Mouse (Mus musculus): Measurements from ENCODE around the gene Gm20683. TPM values are rescaled to one million over a fixed set of nuclear protein-coding genes. Genes with fewer than 3 reads are reported as not detected.
A peak's percentile ranks its signal among the peaks of the same experiment; 100 is the strongest.
"Not testable (repeated sequence)": the region's sequence is repeated elsewhere in the genome, so short reads cannot be mapped to it uniquely, and the experiment has no call there.

Gm20683 gene
- polyA plus RNA-seq, 1 experiment from 2014 or later, result 1.9 TPM

DNA sequence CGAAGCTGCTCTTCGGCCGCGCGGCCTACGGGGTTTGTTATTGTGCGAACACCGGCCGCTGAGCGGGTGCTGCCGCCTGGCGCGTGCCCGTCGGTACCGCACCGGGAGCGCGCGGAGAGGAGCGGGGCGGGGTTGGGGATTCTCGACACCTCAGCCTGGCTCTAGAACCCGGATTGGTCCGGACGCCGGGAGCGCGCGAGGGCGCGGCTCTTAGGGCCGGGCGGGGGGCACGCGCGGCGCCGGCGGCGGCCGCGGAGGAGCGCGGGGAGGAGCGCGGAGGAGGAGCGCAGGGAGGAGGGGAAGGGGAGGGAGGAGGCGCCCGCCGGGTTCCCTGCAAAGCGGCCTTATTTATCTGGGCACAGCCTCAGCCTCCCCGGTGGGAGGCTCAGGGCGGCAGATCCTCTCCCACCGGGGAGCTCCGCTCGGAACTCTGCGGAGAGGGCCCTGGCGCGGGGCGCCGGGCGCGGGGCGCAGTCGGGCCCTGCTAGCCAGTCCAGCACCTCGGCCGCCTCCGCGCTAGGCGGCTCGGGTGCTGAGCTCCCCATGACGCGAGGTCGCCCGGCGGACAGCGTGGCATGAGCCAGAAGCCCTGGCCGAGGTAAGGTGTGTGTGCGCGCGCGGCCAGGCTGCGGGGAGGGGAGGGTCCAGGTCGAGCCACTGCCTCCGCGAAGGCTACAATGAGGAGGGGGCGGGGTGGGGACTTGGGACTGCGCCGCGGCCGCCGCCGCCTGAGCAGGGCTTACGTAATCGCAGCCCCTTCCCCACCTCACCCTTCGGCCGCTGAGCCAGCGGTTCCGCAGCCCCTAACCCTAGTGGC, 32.6 kb downstream of the Gm20683 start, which contains the start of gene Fbxl16:
Gene Fbxl16, plus strand, starts transcription at position 297 of the 817 bp plus-strand sequence.
- Histone ChIP-seq H3K9me3 (ENCODE audit: control insufficient read depth, low read length) (no peaks in the 10 kb centered on the region), H3K4me3 (ENCODE audit: control insufficient read depth in 1 of 2, insufficient read depth in 1 of 2, low read depth in 1 of 2, low read length in 2 of 2) (peak within 1 kb of the TSS; percentile 41 to 64), H3K27me3 (ENCODE audit: control insufficient read depth, insufficient read depth, low read length) (peaks cover 54% of the 10 kb centered on the region), H3K4me1 (ENCODE audit: control insufficient read depth in 2 of 2, insufficient read depth in 2 of 2, low read length in 2 of 2) (peaks cover 0 to 10% of the 10 kb centered on the region in 2 experiments; a peak in 1 of 4 replicates), H3K36me3 (ENCODE audit: control insufficient read depth, insufficient read depth, low read length) (no peaks in the 10 kb centered on the region), H3K9ac (ENCODE audit: low read length) (peak within 1 kb of the TSS; percentile 70), H3K27ac (replicated peaks in 1 of 2; ENCODE audit: control insufficient read depth in 1 of 2, insufficient read depth in 1 of 2, low read depth in 2 of 2, low read length in 2 of 2) (no peak within 1 kb of the TSS), H3K4me2 (ENCODE audit: low read length) (peak within 1 kb of the TSS; percentile 96)
- under 1% methylated on average over 69 of the region's 100 CpGs for WGBS
- peak; percentile 73 for ATAC-seq (ENCODE audit: insufficient number of reproducible peaks, insufficient read depth, low FRiP score, low read depth)

GRCm38 (mm10) chr17:25808028-25808427, 33.5 kb downstream of the Gm20683 start:
- Histone ChIP-seq H3K9ac (ENCODE audit: low read length) (no peak overlapping the region), H3K4me1 (ENCODE audit: control insufficient read depth in 2 of 2, insufficient read depth in 2 of 2, low read length in 2 of 2) (peaks cover 4 to 10% of the 10 kb centered on the region in 2 experiments; a peak in 2 of 4 replicates), H3K36me3 (ENCODE audit: control insufficient read depth, insufficient read depth, low read length) (no peaks in the 10 kb centered on the region), H3K9me3 (ENCODE audit: control insufficient read depth, low read length) (no peaks in the 10 kb centered on the region), H3K27me3 (ENCODE audit: control insufficient read depth, insufficient read depth, low read length) (peaks cover 52% of the 10 kb centered on the region), H3K4me3 (ENCODE audit: control insufficient read depth in 1 of 2, insufficient read depth in 1 of 2, low read depth in 1 of 2, low read length in 2 of 2) (peak overlapping the region in 1 of 2 experiments; percentile 64; a peak in 1 of 4 replicates), H3K4me2 (ENCODE audit: low read length) (peak overlapping the region; percentile 96), H3K27ac (replicated peaks in 1 of 2; ENCODE audit: control insufficient read depth in 1 of 2, insufficient read depth in 1 of 2, low read depth in 2 of 2, low read length in 2 of 2) (no peak overlapping the region)
- no peak for ATAC-seq (ENCODE audit: insufficient number of reproducible peaks, insufficient read depth, low FRiP score, low read depth)
- 36% methylated on average over 5 of the region's 5 CpGs for WGBS

DNA sequence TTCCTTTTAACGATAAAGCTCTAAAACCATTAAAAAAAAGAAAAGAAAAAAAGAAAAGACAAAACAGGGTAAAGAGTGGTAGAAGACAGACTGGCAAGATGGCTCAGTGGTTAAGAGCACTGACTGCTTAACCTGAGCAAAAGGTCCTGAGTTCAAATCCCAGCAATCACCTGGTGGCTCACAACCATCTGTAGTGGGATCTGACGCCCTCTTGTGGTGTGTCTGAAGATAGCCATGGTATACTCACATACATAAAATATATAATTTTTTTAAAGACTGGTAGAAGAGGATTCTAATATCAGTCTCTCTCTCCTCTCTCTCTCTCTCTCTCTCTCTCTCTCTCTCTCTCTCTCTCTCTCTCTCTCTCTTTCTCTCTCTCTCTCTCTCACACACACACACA, 34.1 kb downstream of the Gm20683 start:
- H3K36me3 ChIP-seq (ENCODE audit: control insufficient read depth, insufficient read depth, low read length); H3K27ac ChIP-seq (replicated peaks in 1 of 2; ENCODE audit: control insufficient read depth in 1 of 2, insufficient read depth in 1 of 2, low read depth in 2 of 2, low read length in 2 of 2); H3K9me3 ChIP-seq (ENCODE audit: control insufficient read depth, low read length); H3K4me2 ChIP-seq (ENCODE audit: low read length); ATAC-seq (ENCODE audit: insufficient number of reproducible peaks, insufficient read depth, low FRiP score, low read depth); H3K4me3 ChIP-seq (ENCODE audit: control insufficient read depth in 1 of 2, insufficient read depth in 1 of 2, low read depth in 1 of 2, low read length in 2 of 2); H3K9ac ChIP-seq (ENCODE audit: low read length): not testable (repeated sequence)
- WGBS, result 46% methylated on average over 2 of the region's 2 CpGs
- Histone ChIP-seq H3K4me1 (ENCODE audit: control insufficient read depth in 2 of 2, insufficient read depth in 2 of 2, low read length in 2 of 2) (peaks cover 9 to 15% of the 10 kb centered on the region in 2 experiments), H3K27me3 (ENCODE audit: control insufficient read depth, insufficient read depth, low read length) (peaks cover 47% of the 10 kb centered on the region)

DNA sequence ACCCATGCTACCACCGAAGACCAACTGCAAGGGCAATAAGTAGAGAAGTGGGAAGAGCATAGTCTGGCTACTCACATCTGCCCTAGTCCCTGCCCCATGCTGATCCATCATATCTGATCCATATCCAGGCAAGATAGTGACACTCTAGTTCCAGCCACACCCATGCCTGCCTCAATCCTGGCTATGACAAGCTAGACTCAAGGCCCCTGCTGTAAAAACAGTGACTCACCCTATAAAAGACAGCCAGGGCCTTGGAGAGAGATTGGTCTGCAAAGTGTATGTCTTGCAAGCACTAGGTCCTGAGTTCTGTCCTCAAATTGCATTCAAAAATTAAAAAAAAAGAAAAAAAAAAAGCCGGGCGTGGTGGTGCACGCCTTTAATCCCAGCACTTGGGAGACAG, 35.1 kb downstream of the Gm20683 start:
- H3K36me3 ChIP-seq (ENCODE audit: control insufficient read depth, insufficient read depth, low read length), result no peaks in the 10 kb centered on the region
- no peak overlapping the region for H3K27ac ChIP-seq (replicated peaks in 1 of 2; ENCODE audit: control insufficient read depth in 1 of 2, insufficient read depth in 1 of 2, low read depth in 2 of 2, low read length in 2 of 2)
- 84% methylated on average over 4 of the region's 4 CpGs for WGBS
- H3K4me3 ChIP-seq (ENCODE audit: control insufficient read depth in 1 of 2, insufficient read depth in 1 of 2, low read depth in 1 of 2, low read length in 2 of 2), result no peak overlapping the region
- H3K27me3 ChIP-seq (ENCODE audit: control insufficient read depth, insufficient read depth, low read length), result peaks cover 37% of the 10 kb centered on the region
- H3K4me2 ChIP-seq (ENCODE audit: low read length), result no peak overlapping the region
- H3K4me1 ChIP-seq (ENCODE audit: control insufficient read depth in 2 of 2, insufficient read depth in 2 of 2, low read length in 2 of 2), result peaks cover 9 to 15% of the 10 kb centered on the region in 2 experiments
- H3K9me3 ChIP-seq (ENCODE audit: control insufficient read depth, low read length), result no peaks in the 10 kb centered on the region
- ATAC-seq (ENCODE audit: insufficient number of reproducible peaks, insufficient read depth, low FRiP score, low read depth), result no peak
- no peak overlapping the region for H3K9ac ChIP-seq (ENCODE audit: low read length)

GRCm38 (mm10) chr17:25802825-25803517, 38.6 kb downstream of the Gm20683 start:
- Histone ChIP-seq H3K36me3 (ENCODE audit: control insufficient read depth, insufficient read depth, low read length) (no peaks in the 10 kb centered on the region), H3K9ac (ENCODE audit: low read length) (no peak overlapping the region), H3K4me1 (ENCODE audit: control insufficient read depth in 2 of 2, insufficient read depth in 2 of 2, low read length in 2 of 2) (peaks cover 5 to 9% of the 10 kb centered on the region in 2 experiments), H3K4me2 (ENCODE audit: low read length) (peak overlapping the region; percentile 44), H3K27me3 (ENCODE audit: control insufficient read depth, insufficient read depth, low read length) (peaks cover 2% of the 10 kb centered on the region), H3K9me3 (ENCODE audit: control insufficient read depth, low read length) (no peaks in the 10 kb centered on the region), H3K4me3 (ENCODE audit: control insufficient read depth in 1 of 2, insufficient read depth in 1 of 2, low read depth in 1 of 2, low read length in 2 of 2) (no peak overlapping the region), H3K27ac (replicated peaks in 1 of 2; ENCODE audit: control insufficient read depth in 1 of 2, insufficient read depth in 1 of 2, low read depth in 2 of 2, low read length in 2 of 2) (peak overlapping the region in 1 of 2 experiments; percentile 25; a peak in 1 of 4 replicates)
- 12% methylated on average over 10 of the region's 10 CpGs for WGBS
- ATAC-seq (ENCODE audit: insufficient number of reproducible peaks, insufficient read depth, low FRiP score, low read depth), result peak; percentile 82

- H3K4me3 ChIP-seq (ENCODE audit: control insufficient read depth in 1 of 2, insufficient read depth in 1 of 2, low read depth in 1 of 2, low read length in 2 of 2), result no peak overlapping the region
- H3K9me3 ChIP-seq (ENCODE audit: control insufficient read depth, low read length), result no peaks in the 10 kb centered on the region
- H3K4me2 ChIP-seq (ENCODE audit: low read length), result no peak overlapping the region
- H3K27ac ChIP-seq (replicated peaks in 1 of 2; ENCODE audit: control insufficient read depth in 1 of 2, insufficient read depth in 1 of 2, low read depth in 2 of 2, low read length in 2 of 2), result no peak overlapping the region
- no peaks in the 10 kb centered on the region for H3K27me3 ChIP-seq (ENCODE audit: control insufficient read depth, insufficient read depth, low read length)
- H3K9ac ChIP-seq (ENCODE audit: low read length), result no peak overlapping the region
- no peaks in the 10 kb centered on the region for H3K36me3 ChIP-seq (ENCODE audit: control insufficient read depth, insufficient read depth, low read length)
- H3K4me1 ChIP-seq (ENCODE audit: control insufficient read depth in 2 of 2, insufficient read depth in 2 of 2, low read length in 2 of 2), result peaks cover 12 to 16% of the 10 kb centered on the region in 2 experiments
- WGBS, result 7% methylated on average over 6 of the region's 6 CpGs
- ATAC-seq (ENCODE audit: insufficient number of reproducible peaks, insufficient read depth, low FRiP score, low read depth), result no peak
Measured at GRCm38 (mm10) chr17:25801029-25801428, 40.5 kb downstream of the Gm20683 start.

DNA sequence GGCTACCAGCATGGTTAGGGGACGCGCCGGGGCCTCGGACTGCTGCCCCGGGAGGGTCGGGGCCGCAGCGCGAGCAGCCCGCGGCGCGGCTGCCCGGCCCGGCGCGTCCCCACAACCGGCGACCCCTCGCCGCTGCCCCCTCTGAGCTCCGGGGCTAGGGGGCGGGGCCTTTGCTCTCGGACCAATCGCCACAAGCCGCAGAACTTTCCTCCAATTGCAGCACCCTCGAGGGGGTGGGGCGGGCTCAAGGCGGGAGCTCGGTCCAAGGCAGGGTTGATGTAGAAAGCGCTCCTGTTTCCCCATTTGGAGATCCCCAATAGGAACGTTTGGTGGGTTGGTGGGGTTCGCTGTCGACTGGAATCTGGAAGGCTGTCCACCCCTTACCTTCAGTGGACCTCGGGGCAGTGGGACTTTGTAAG, 44.6 kb downstream of the Gm20683 start, which contains the start of gene Metrn:
Gene Metrn, minus strand, starts transcription at position 186 of the 419 bp plus-strand sequence.
- 2% methylated on average over 35 of the region's 35 CpGs for WGBS
- H3K36me3 ChIP-seq (ENCODE audit: control insufficient read depth, insufficient read depth, low read length), result no peaks in the 10 kb centered on the region
- peak within 1 kb of the TSS; percentile 67 for H3K9ac ChIP-seq (ENCODE audit: low read length)
- H3K4me3 ChIP-seq (ENCODE audit: control insufficient read depth in 1 of 2, insufficient read depth in 1 of 2, low read depth in 1 of 2, low read length in 2 of 2), result peak within 1 kb of the TSS; percentile 61 to 86
- H3K27me3 ChIP-seq (ENCODE audit: control insufficient read depth, insufficient read depth, low read length), result no peaks in the 10 kb centered on the region
- peak within 1 kb of the TSS; percentile 95 for H3K4me2 ChIP-seq (ENCODE audit: low read length)
- no peaks in the 10 kb centered on the region for H3K9me3 ChIP-seq (ENCODE audit: control insufficient read depth, low read length)
- H3K27ac ChIP-seq (replicated peaks in 1 of 2; ENCODE audit: control insufficient read depth in 1 of 2, insufficient read depth in 1 of 2, low read depth in 2 of 2, low read length in 2 of 2), result 0 out of 4 replicates have a peak within 1 kb of the TSS, but pooled peaks of 1 of the 2 experiments have one; percentile 24
- peak; percentile 69 for ATAC-seq (ENCODE audit: insufficient number of reproducible peaks, insufficient read depth, low FRiP score, low read depth)
- peaks cover 17 to 25% of the 10 kb centered on the region in 2 experiments for H3K4me1 ChIP-seq (ENCODE audit: control insufficient read depth in 2 of 2, insufficient read depth in 2 of 2, low read length in 2 of 2)
